Mouse (Mus musculus) hindbrain, embryonic 11.5 days (tissue): ENCODE measurements at regions not wholly inside any gene's neighbourhood (a gene's known extent, or its start where the extent isn't known, plus 50 kb on each side); places are given as distances from the start of the nearest gene placed in this dataset.

Source experiments
- ATAC-seq: fragments of 200-750 bp; cut with Nextera tagmentation; 2 replicates; pipeline ENCODE4 v1.8.0; 2017; ENCODE audit warnings: mild to moderate bottlenecking, moderate TSS enrichment, moderate library complexity; ENCODE audit not compliant: low FRiP score
- DNase-seq: peaks from one replicate; pipeline ENCODE4 v3.0.0-alpha.2; 2015; ENCODE audit warnings: low spot score
- H3K27ac ChIP-seq: fragments of 300-500 bp; sonication (generic); 2 replicates; pipeline ENCODE4 v1.5.1; 2014; ENCODE audit warnings: mild to moderate bottlenecking, low read depth, low read length
- H3K27me3 ChIP-seq: fragments of 300-500 bp; sonication (generic); 2 replicates; pipeline ENCODE4 v1.6.1; 2014; ENCODE audit warnings: mild to moderate bottlenecking, low read length, moderate library complexity, mixed read lengths; ENCODE audit not compliant: control insufficient read depth, insufficient read depth
- H3K36me3 ChIP-seq: fragments of 300-500 bp; sonication (generic); 2 replicates; pipeline ENCODE4 v1.6.1; 2014; ENCODE audit warnings: mild to moderate bottlenecking, low read length, moderate library complexity, mixed read lengths; ENCODE audit not compliant: control insufficient read depth, insufficient read depth
- H3K4me1 ChIP-seq: fragments of 300-500 bp; sonication (generic); replicated peaks from 2 replicates; pipeline ENCODE4 v1.6.1; 2014; ENCODE audit warnings: low read length, mixed read lengths; ENCODE audit not compliant: control insufficient read depth, insufficient read depth
- H3K4me2 ChIP-seq: fragments of 300-500 bp; sonication (generic); replicated peaks from 2 replicates; pipeline ENCODE4 v1.6.1; 2014; ENCODE audit warnings: mild to moderate bottlenecking, low read depth, low read length
- H3K4me3 ChIP-seq: fragments of 300-500 bp; sonication (generic); 2 replicates; pipeline ENCODE4 v1.5.1; 2014; ENCODE audit warnings: low read depth, low read length
- H3K9ac ChIP-seq: fragments of 300-500 bp; sonication (generic); 2 replicates; pipeline ENCODE4 v1.6.1; 2014; ENCODE audit warnings: low read depth, low read length
- H3K9me3 ChIP-seq: fragments of 300-500 bp; sonication (generic); 2 replicates; pipeline ENCODE4 v1.6.1; 2016; ENCODE audit warnings: low read length; ENCODE audit not compliant: control insufficient read depth
- WGBS: fragments of 180-500 bp; shearing (Covaris S2); extraction: QIAGEN DNeasy Blood & Tissue Kit; methylation state at CpG from one replicate; pipeline ENCODE4 v1.1.7; 2014; 5-methylcytosine and 5-hydroxymethylcytosine counted together

DNA sequence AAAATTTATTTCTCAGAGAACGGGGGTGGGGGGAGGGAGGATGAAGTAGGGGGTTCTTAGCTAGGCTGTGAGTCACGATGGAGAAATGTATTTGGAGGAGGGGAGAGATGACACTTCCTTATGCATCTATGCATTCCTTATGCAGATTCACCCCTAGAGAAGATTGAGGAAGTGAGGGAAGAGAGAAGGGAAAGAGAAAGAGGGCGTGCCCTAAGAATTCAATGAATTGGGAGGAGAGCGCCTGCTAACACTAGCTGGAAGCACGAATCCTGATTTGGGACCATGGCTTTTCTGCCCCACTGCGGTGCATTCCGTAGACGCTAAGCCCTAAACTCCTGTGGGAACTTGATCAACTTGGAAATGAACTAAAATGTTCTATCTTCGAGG lies 56.1 kb downstream of the Foxi3 start:
- Histone ChIP-seq H3K27ac (no peak overlapping the region), H3K4me2 (peak overlapping the region; percentile 93), H3K4me3 (peak overlapping the region; percentile 40), H3K9me3 (no peaks in the 10 kb centered on the region), H3K9ac (no peak overlapping the region), H3K27me3 (peaks cover 2% of the 10 kb centered on the region; the same call in 1 of the 2 replicates), H3K4me1 (no peaks in the 10 kb centered on the region), H3K36me3 (no peaks in the 10 kb centered on the region)
- ATAC-seq (peak; percentile 53; the same call in 1 of the 2 replicates), DNase-seq (no peak)
- 10% methylated on average over 9 of the region's 9 CpGs for WGBS

DNA sequence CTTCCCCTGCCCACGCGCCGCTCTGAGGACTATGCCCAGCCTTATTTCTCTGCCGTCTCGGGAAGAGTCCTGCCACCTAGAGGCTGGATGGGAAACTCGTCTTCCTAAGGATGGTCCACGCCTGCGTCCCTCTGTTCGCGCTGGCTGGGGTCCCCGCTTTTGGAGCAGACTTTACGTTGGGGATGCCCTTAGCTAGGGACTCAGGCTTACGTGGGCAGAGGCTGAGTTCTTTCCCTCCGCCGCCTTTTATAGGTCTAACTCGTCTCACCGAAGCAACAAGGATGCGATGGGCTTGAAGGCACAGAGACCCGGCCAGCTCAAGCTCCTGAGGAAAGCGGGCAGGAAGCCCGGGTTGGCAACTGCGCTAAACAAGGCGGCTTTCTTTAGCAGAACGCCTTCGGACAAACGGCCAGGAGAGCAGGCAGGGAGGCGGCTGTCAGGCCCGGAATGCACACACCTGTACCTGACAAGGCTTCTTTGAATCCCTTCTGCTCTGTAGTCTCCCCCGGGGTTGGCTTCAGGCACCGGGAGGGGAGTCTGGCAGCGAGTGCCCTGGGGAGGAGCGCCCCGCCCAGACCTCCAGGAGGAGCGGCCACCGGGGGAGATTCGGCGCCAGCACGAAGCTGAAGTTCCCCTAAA lies 56.6 kb downstream of the Foxi3 start:
- ATAC-seq (peak; percentile 94), DNase-seq (peak; percentile 84)
- Histone ChIP-seq H3K36me3 (no peaks in the 10 kb centered on the region), H3K27ac (no peak overlapping the region), H3K27me3 (peaks cover 2% of the 10 kb centered on the region; the same call in 1 of the 2 replicates), H3K4me3 (peak overlapping the region; percentile 40), H3K4me2 (peak overlapping the region; percentile 93), H3K4me1 (no peaks in the 10 kb centered on the region), H3K9ac (peak overlapping the region; percentile 56), H3K9me3 (no peaks in the 10 kb centered on the region)
- WGBS: under 1% methylated on average over 38 of the region's 38 CpGs

DNA sequence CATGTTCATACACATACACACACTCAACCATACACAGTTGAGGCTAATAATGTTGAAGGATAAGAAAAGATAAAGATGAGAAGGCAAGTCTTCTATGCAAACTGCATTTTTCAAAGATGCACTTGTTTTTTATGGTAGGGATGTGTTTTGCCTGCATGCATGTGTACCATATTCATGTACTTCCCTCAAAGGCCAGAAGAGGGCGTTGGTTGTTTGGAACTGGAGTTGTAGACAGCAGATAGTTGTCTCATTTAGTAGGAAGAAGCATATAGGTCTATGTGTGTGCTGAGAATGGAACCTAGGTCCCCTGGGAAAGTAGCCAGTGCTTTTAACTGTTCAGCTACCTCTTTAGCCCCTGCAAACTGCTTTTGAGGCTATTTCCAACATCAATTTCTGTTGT lies 60.1 kb downstream of the Foxi3 start:
- Histone ChIP-seq H3K9ac (no peak overlapping the region), H3K4me2 (no peak overlapping the region), H3K36me3 (no peaks in the 10 kb centered on the region), H3K4me1 (no peaks in the 10 kb centered on the region), H3K27ac (no peak overlapping the region), H3K9me3 (no peaks in the 10 kb centered on the region), H3K4me3 (no peak overlapping the region), H3K27me3 (peaks cover 2% of the 10 kb centered on the region; the same call in 1 of the 2 replicates)
- DNase-seq (no peak), ATAC-seq (no peak)
- 12% methylated on average over 1 of the region's 1 CpGs for WGBS

DNA sequence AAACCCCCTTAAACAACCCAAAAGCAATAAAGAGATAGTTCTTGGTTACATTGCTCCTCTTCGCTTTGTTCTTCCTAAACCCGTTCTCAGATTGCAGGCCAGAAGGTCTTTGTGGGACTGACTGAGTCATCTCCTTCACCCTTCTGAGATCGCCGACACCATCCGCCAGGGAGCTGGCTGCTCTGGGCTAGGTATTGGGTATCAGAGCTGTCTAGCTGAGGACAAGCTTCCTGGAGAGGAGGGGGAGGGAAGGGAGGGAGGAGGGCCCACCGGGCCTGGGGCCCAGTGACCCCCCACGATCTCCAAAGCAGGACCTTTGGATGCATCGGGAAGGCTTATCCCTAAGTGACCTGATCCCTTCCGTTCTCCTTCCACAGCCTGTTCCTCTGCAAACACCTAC lies 65.0 kb downstream of the Foxi3 start:
- WGBS: 26% methylated on average over 9 of the region's 9 CpGs
- ATAC-seq: no peak
- H3K9me3 ChIP-seq: no peaks in the 10 kb centered on the region
- no peaks in the 10 kb centered on the region for H3K4me1 ChIP-seq
- H3K4me3 ChIP-seq: no peak overlapping the region
- H3K4me2 ChIP-seq: no peak overlapping the region
- H3K9ac ChIP-seq: no peak overlapping the region
- no peaks in the 10 kb centered on the region for H3K27me3 ChIP-seq
- no peak overlapping the region for H3K27ac ChIP-seq
- no peaks in the 10 kb centered on the region for H3K36me3 ChIP-seq
- no peak for DNase-seq

DNA sequence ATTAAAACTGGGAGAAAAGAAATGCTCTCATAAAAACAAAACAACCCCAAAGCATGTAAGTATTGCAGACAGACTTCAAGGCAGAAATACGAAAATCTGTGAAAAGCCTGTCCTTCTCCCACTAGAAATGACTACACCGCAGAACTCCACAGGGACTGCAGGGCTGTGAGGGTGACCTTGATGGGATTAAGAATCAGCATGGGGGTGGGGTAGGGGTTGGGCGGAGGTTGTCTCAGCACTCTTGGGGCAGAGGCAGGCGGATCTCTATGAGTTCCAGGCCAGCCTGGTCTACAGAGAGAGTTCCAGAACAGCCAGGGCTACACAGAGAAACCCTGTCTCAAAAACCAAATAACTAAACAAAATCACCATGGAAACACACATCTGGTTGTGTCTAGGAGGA lies 69.1 kb downstream of the Foxi3 start:
- H3K36me3 ChIP-seq: no peaks in the 10 kb centered on the region
- H3K4me1 ChIP-seq: no peaks in the 10 kb centered on the region
- ATAC-seq (no peak), DNase-seq (no peak)
- H3K4me2 ChIP-seq: no peak overlapping the region
- H3K9me3 ChIP-seq: no peaks in the 10 kb centered on the region
- no peaks in the 10 kb centered on the region for H3K27me3 ChIP-seq
- no peak overlapping the region for H3K27ac ChIP-seq
- no peak overlapping the region for H3K9ac ChIP-seq
- WGBS: 85% methylated on average over 4 of the region's 4 CpGs
- H3K4me3 ChIP-seq: no peak overlapping the region

DNA sequence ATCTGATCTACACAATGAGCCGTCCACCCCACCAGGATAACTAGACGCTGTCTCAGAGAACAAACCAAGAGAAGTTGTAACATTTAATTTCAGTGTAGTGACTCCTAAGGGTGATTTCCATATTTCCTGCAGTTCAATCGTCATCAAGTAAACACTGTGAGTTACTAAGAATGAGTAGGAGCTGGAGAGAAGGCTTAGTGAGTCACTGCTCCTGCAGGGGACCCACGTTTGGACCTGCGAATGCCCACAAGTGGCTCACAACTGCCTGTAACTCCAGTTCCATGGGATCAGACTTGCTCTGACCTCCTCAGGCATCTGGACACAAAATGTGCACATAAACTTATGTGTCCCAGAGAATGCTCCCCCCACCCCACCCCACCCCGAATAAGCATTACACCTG lies 73.3 kb downstream of the Foxi3 start:
- no peak overlapping the region for H3K27ac ChIP-seq
- WGBS: 83% methylated on average over 6 of the region's 6 CpGs
- DNase-seq (no peak), ATAC-seq (no peak)
- H3K4me1 ChIP-seq: no peaks in the 10 kb centered on the region
- H3K9me3 ChIP-seq: no peaks in the 10 kb centered on the region
- H3K4me2 ChIP-seq: no peak overlapping the region
- H3K27me3 ChIP-seq: no peaks in the 10 kb centered on the region
- no peak overlapping the region for H3K4me3 ChIP-seq
- H3K36me3 ChIP-seq: no peaks in the 10 kb centered on the region
- no peak overlapping the region for H3K9ac ChIP-seq

DNA sequence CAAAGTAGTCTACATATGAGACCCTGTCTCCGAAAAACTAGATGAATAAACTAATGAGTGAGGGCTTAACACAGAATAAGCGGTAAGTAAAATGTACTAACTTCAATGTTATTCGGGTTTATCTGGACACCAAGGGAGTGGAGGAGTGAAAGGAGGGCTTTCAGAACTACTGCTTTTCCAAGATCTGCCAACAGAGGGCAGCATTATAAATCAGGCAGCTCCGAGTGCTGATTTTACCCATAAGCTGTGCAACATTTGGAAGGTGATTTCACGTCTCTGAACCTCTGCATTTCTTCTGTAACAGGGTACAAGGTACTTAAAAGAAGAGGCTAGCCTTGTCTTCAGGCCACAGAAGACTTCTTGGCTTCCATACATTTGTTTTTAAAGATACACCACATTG lies 74.2 kb downstream of the Foxi3 start:
- WGBS: 71% methylated on average over 5 of the region's 5 CpGs
- H3K4me3 ChIP-seq: no peak overlapping the region

DNA sequence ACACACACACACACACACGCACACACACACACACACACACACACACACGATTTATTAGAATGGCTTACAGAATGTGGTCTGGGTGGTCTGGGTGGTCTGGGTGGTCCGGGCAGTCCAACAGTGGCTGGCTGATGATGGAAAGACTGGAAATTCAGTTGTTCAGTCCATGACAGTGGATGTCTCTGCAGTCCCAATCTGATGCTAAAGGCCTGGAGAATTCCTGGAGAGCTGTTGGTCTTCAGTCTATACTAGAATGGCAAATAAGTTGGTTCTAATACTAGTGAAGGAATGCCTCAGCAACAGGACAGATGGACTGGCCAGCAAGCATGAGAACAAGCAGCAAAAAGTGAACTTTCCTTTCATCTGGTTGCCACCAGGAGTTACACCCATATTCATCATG lies 87.9 kb downstream of the Foxi3 start:
- Histone ChIP-seq H3K9me3 (no peaks in the 10 kb centered on the region), H3K27me3 (peaks cover 5% of the 10 kb centered on the region; the same call in 1 of the 2 replicates), H3K4me3 (no peak overlapping the region), H3K9ac (no peak overlapping the region), H3K4me1 (0 out of 2 replicates have a peak, but pooled peaks cover 4% of the 10 kb centered on the region), H3K27ac (no peak overlapping the region), H3K4me2 (no peak overlapping the region), H3K36me3 (no peaks in the 10 kb centered on the region)
- ATAC-seq (no peak), DNase-seq (no peak)
- WGBS: 82% methylated on average over 3 of the region's 3 CpGs

More for the DNA sequence above, 74.2 kb downstream of the Foxi3 start:
- no peak for DNase-seq
- no peaks in the 10 kb centered on the region for H3K27me3 ChIP-seq
- H3K36me3 ChIP-seq: no peaks in the 10 kb centered on the region
- no peak for ATAC-seq
- no peaks in the 10 kb centered on the region for H3K9me3 ChIP-seq
- no peak overlapping the region for H3K9ac ChIP-seq
- no peak overlapping the region for H3K27ac ChIP-seq
- no peaks in the 10 kb centered on the region for H3K4me1 ChIP-seq
- H3K4me2 ChIP-seq: no peak overlapping the region

DNA sequence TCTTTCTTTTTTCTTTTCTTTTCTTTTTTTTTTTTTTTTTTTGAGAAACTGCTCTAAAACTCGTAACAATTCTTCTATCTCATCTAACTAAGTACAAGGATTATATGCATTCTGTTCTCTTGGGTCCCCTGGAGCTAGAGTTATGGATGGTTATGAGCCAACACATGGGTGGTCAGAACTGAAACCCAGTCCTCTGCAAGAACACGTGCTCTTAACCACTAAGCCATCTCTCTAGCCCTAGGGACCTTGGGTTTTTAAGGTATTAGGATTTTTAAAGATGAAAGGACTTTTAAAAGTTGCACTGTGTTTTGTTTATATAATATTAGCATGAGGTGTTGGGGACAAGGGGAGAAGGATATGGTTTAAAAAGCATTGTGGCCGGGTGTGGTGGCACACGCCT lies 88.9 kb downstream of the Foxi3 start:
- WGBS: 93% methylated on average over 4 of the region's 4 CpGs
- ATAC-seq (no peak), DNase-seq (no peak)
- Histone ChIP-seq H3K9me3 (no peaks in the 10 kb centered on the region), H3K4me3 (no peak overlapping the region), H3K4me1 (0 out of 2 replicates have a peak, but pooled peaks cover 4% of the 10 kb centered on the region), H3K27me3 (peaks cover 5% of the 10 kb centered on the region; the same call in 1 of the 2 replicates), H3K27ac (no peak overlapping the region), H3K36me3 (no peaks in the 10 kb centered on the region), H3K9ac (no peak overlapping the region), H3K4me2 (no peak overlapping the region)
